Mouse (Mus musculus): Measurements from ENCODE around the gene Carm1. TPM values are rescaled to one million over a fixed set of nuclear protein-coding genes. Genes with fewer than 3 reads are reported as not detected.

The Carm1 gene
- polyA plus RNA-seq, 1 experiment from 2014 or later: 39.6 TPM

DNA sequence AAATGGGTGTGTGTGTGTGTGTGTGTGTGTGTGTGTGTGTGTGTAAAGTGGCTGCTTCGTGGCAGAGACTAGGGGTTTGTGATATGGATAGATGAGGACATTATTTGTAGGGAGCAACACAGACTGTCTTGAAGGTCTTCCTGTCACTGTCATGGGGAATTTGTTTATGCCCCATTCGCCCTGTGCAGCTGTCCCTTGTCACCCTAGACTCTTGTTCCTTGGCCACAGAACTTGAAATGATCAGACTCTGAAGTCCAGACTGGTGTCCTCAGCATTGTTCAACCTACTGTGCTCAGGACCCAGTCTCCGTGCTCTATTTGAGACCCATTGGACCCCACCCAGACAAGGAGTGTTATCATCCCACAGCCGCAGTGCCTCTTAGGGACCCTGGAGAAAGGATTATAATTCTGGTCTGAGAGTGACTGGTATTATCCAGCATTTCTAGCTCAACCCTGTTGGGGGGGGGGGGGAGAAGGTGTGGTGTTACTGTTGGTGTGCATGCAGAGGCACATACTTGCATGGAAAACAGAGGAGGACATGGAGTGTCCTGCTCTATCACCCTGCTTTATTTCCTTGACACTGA lies 18.4 kb downstream of the Carm1 start:
- Histone ChIP-seq H3K9me3 (no peaks in the 10 kb centered on the region), H3K4me1 (replicated peaks) (no peaks in the 10 kb centered on the region; the same call in 1 of the 2 replicates), H3K27me3 (no peaks in the 10 kb centered on the region), H3K4me3 (replicated peaks) (no peak overlapping the region), H3K27ac (peak overlapping the region; percentile 5; the same call in 1 of the 2 replicates), H3K4me2 (replicated peaks) (no peak overlapping the region), H3K36me3 (peaks cover 22% of the 10 kb centered on the region), H3K9ac (replicated peaks) (no peak overlapping the region)
- no peak for ATAC-seq
- WGBS: 90% methylated on average over 4 of the region's 4 CpGs

- ATAC-seq: no peak
- no peak overlapping the region for H3K9ac ChIP-seq (replicated peaks)
- H3K36me3 ChIP-seq: peaks cover 29% of the 10 kb centered on the region
- WGBS: 89% methylated on average over 1 of the region's 1 CpGs
- H3K27me3 ChIP-seq: no peaks in the 10 kb centered on the region
- H3K9me3 ChIP-seq: no peaks in the 10 kb centered on the region
- no peak overlapping the region for H3K4me2 ChIP-seq (replicated peaks)
- no peak overlapping the region for H3K4me3 ChIP-seq (replicated peaks)
- no peak overlapping the region for H3K27ac ChIP-seq
- H3K4me1 ChIP-seq (replicated peaks): no peaks in the 10 kb centered on the region; the same call in 1 of the 2 replicates
Measured at GRCm38 (mm10) chr9:21566538-21566937, 19.8 kb downstream of the Carm1 start.

DNA sequence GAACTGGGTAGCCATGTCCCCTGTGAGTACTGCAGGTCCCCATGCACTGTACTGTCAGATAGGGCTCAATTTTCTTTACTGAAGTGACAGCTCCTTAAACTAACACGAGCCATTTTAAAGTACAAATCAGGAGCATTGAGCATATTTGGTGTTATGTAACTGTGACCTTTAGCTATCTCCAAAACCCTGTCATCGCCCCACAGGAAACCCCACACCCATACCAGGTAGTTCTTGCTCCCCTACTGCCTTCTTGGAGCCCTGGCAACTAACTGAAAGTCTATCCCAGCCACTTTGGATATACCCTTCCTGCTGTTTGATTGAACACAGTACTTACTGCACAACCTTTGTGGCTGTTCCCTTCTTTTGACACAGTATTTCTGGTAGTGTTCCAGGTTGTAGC lies 20.4 kb downstream of the Carm1 start:
- no peaks in the 10 kb centered on the region; the same call in 1 of the 2 replicates for H3K4me1 ChIP-seq (replicated peaks)
- no peaks in the 10 kb centered on the region for H3K27me3 ChIP-seq
- H3K9me3 ChIP-seq: no peaks in the 10 kb centered on the region
- H3K4me2 ChIP-seq (replicated peaks): no peak overlapping the region
- H3K27ac ChIP-seq: no peak overlapping the region
- 98% methylated on average over 2 of the region's 2 CpGs for WGBS
- H3K9ac ChIP-seq (replicated peaks): no peak overlapping the region
- no peak for ATAC-seq
- no peak overlapping the region for H3K4me3 ChIP-seq (replicated peaks)
- peaks cover 32% of the 10 kb centered on the region for H3K36me3 ChIP-seq

- Histone ChIP-seq H3K9me3 (no peaks in the 10 kb centered on the region), H3K9ac (replicated peaks) (no peak overlapping the region), H3K4me3 (replicated peaks) (no peak overlapping the region), H3K27me3 (no peaks in the 10 kb centered on the region), H3K4me2 (replicated peaks) (no peak overlapping the region), H3K36me3 (peaks cover 47% of the 10 kb centered on the region), H3K27ac (no peak overlapping the region), H3K4me1 (replicated peaks) (no peaks in the 10 kb centered on the region; the same call in 1 of the 2 replicates)
- ATAC-seq: no peak
- 90% methylated on average over 8 of the region's 8 CpGs for WGBS
Measured at GRCm38 (mm10) chr9:21568657-21569255, 22.1 kb downstream of the Carm1 start.

- Histone ChIP-seq H3K9ac (replicated peaks) (no peak overlapping the region), H3K27ac (no peak overlapping the region), H3K9me3 (no peaks in the 10 kb centered on the region), H3K27me3 (no peaks in the 10 kb centered on the region), H3K36me3 (peaks cover 94% of the 10 kb centered on the region), H3K4me1 (replicated peaks) (no peaks in the 10 kb centered on the region), H3K4me3 (replicated peaks) (no peak overlapping the region), H3K4me2 (replicated peaks) (no peak overlapping the region)
- 96% methylated on average over 8 of the region's 8 CpGs for WGBS
- ATAC-seq: no peak
Measured at GRCm38 (mm10) chr9:21574012-21574801, 27.5 kb downstream of the Carm1 start.

GRCm38 (mm10) chr9:21575253-21575652 lies 28.6 kb downstream of the Carm1 start:
- Histone ChIP-seq H3K4me2 (replicated peaks) (no peak overlapping the region), H3K27ac (no peak overlapping the region), H3K4me3 (replicated peaks) (no peak overlapping the region), H3K9ac (replicated peaks) (no peak overlapping the region), H3K27me3 (no peaks in the 10 kb centered on the region), H3K36me3 (peaks cover 94% of the 10 kb centered on the region), H3K4me1 (replicated peaks) (no peaks in the 10 kb centered on the region), H3K9me3 (no peaks in the 10 kb centered on the region)
- 98% methylated on average over 10 of the region's 10 CpGs for WGBS
- peak; percentile 30; the same call in 1 of the 2 replicates for ATAC-seq

DNA sequence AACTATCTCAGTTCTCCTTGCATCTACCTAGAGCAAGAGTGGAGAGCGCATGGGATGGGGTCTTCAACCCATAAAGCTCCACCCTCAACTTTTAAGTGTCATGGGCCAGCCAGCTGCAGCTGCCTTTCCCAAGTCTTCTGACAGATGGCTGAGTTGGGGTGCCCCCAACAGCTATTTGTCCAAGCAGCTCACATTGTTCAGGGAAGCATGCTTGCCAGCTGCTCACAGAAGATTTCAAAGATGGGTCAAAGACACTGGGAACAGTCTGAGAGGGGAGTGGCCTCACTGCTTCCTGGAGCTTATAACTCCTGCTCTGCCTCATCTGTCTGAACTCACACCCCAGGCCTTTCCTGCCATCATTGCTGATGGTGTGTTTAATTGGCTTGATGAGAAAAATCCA lies 29.6 kb downstream of the Carm1 start:
- no peak overlapping the region for H3K27ac ChIP-seq
- no peaks in the 10 kb centered on the region for H3K9me3 ChIP-seq
- WGBS: 100% methylated on average over 1 of the region's 1 CpGs

DNA sequence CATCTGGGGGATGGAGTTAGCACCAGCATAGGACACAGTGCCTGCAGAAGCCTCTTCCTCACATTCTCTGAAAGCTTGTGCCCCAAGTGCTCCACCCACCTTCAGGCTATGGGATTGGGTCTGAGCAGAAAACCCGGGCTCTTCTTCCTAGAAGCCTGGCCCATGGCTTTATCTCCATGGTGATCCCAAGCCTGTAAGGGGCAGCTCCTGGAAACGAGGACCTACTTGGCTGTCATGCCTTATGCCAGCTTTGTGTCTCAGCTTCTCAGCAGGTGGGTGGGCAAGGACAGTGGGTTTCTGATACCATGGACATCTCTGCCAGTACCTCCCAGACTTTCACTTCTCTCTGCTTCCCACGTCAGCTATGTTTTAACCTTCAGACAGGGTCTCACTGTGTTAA lies 31.5 kb downstream of the Carm1 start:
- H3K4me3 ChIP-seq (replicated peaks): no peak overlapping the region
- no peak overlapping the region for H3K27ac ChIP-seq
- no peaks in the 10 kb centered on the region for H3K4me1 ChIP-seq (replicated peaks)
- H3K4me2 ChIP-seq (replicated peaks): no peak overlapping the region
- no peaks in the 10 kb centered on the region for H3K9me3 ChIP-seq
- H3K36me3 ChIP-seq: peaks cover 89% of the 10 kb centered on the region
- WGBS: 52% methylated on average over 3 of the region's 3 CpGs
- H3K27me3 ChIP-seq: no peaks in the 10 kb centered on the region
- no peak overlapping the region for H3K9ac ChIP-seq (replicated peaks)
- no peak for ATAC-seq

More for the DNA sequence above, 29.6 kb downstream of the Carm1 start:
- Histone ChIP-seq H3K9ac (replicated peaks) (no peak overlapping the region), H3K27me3 (no peaks in the 10 kb centered on the region), H3K4me3 (replicated peaks) (no peak overlapping the region), H3K36me3 (peaks cover 89% of the 10 kb centered on the region), H3K4me2 (replicated peaks) (no peak overlapping the region), H3K4me1 (replicated peaks) (no peaks in the 10 kb centered on the region)
- no peak for ATAC-seq

GRCm38 (mm10) chr9:21585401-21585800 lies 38.7 kb downstream of the Carm1 start:
- Histone ChIP-seq H3K27me3 (no peaks in the 10 kb centered on the region), H3K36me3 (peaks cover 92% of the 10 kb centered on the region), H3K4me3 (replicated peaks) (no peak overlapping the region), H3K4me2 (replicated peaks) (no peak overlapping the region), H3K9ac (replicated peaks) (no peak overlapping the region), H3K4me1 (replicated peaks) (no peaks in the 10 kb centered on the region), H3K9me3 (no peaks in the 10 kb centered on the region), H3K27ac (no peak overlapping the region)
- 96% methylated on average over 1 of the region's 1 CpGs for WGBS
- ATAC-seq: no peak

DNA sequence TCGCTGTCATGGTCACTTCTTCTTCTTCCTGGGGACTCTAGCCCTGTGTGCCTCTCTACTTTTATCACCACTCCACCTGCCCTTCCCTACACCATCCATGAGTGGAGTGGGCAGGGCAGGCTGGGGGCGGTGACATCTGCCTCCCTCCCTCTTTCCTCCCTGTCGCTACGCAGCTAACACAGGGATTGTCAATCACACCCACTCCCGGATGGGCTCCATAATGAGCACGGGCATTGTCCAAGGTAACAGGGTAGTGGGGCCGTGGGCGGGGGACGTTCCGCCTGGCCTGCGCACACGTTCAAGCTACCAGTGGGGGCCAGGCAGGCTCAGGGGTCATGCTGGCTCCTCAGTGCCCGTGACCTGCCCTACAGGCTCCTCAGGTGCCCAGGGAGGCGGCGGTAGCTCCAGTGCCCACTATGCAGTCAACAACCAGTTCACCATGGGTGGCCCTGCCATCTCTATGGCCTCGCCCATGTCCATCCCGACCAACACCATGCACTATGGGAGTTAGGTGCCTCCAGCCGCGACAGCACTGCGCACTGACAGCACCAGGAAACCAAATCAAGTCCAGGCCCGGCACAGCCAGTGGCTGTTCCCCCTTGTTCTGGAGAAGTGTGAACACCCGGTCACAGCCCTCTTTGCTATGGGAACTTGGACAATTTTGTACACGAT lies 41.1 kb downstream of the Carm1 start:
- Histone ChIP-seq H3K9me3 (no peaks in the 10 kb centered on the region), H3K4me2 (replicated peaks) (no peak overlapping the region), H3K27ac (no peak overlapping the region), H3K27me3 (no peaks in the 10 kb centered on the region), H3K4me1 (replicated peaks) (peaks cover 14% of the 10 kb centered on the region), H3K9ac (replicated peaks) (no peak overlapping the region), H3K4me3 (replicated peaks) (no peak overlapping the region), H3K36me3 (peaks cover 73% of the 10 kb centered on the region)
- 87% methylated on average over 23 of the region's 23 CpGs for WGBS
- no peak for ATAC-seq

DNA sequence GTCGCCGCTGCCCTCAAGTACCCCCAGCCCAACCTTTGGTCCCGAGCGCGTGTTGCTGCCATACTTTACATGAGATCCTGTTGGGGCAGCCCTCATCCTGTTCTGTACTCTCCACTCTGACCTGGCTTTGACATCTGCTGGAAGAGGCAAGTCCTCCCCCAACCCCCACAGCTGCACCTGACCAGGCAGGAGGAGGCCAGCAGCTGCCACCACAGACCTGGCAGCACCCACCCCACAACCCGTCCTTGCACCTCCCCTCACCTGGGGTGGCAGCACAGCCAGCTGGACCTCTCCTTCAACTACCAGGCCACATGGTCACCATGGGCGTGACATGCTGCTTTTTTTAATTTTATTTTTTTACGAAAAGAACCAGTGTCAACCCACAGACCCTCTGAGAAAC lies 41.7 kb downstream of the Carm1 start:
- ATAC-seq: no peak
- 92% methylated on average over 8 of the region's 8 CpGs for WGBS

GRCm38 (mm10) chr9:21589538-21589937 lies 42.8 kb downstream of the Carm1 start:
- no peak for ATAC-seq
- Histone ChIP-seq H3K9ac (replicated peaks) (no peak overlapping the region), H3K27ac (no peak overlapping the region), H3K27me3 (no peaks in the 10 kb centered on the region), H3K4me1 (replicated peaks) (peaks cover 26% of the 10 kb centered on the region), H3K4me2 (replicated peaks) (no peak overlapping the region), H3K4me3 (replicated peaks) (no peak overlapping the region), H3K9me3 (no peaks in the 10 kb centered on the region), H3K36me3 (peaks cover 59% of the 10 kb centered on the region)
- 91% methylated on average over 5 of the region's 5 CpGs for WGBS

More for the DNA sequence above, 41.7 kb downstream of the Carm1 start:
- Histone ChIP-seq H3K27ac (no peak overlapping the region; the same call in 1 of the 2 replicates), H3K9me3 (no peaks in the 10 kb centered on the region), H3K36me3 (peaks cover 68% of the 10 kb centered on the region), H3K4me2 (replicated peaks) (no peak overlapping the region), H3K4me1 (replicated peaks) (peaks cover 14% of the 10 kb centered on the region), H3K27me3 (no peaks in the 10 kb centered on the region), H3K9ac (replicated peaks) (no peak overlapping the region), H3K4me3 (replicated peaks) (no peak overlapping the region)

All from midbrain, embryonic 13.5 days (tissue).